Mouse (Mus musculus) kidney, adult 11 months (tissue): ENCODE data around the gene Gria1.

Experiments
- DNase-seq: peaks from one replicate; pipeline ENCODE4 v3.0.0; 2022

Gene Gria1

GRCm38 (mm10) chr11:57306892-57307291, 295.7 kb downstream of the Gria1 start:
- no peak for DNase-seq

GRCm38 (mm10) chr11:57317063-57317462, 305.9 kb downstream of the Gria1 start:
- DNase-seq, result no peak

GRCm38 (mm10) chr11:57317478-57317877, 306.3 kb downstream of the Gria1 start:
- DNase-seq, result no peak

DNA sequence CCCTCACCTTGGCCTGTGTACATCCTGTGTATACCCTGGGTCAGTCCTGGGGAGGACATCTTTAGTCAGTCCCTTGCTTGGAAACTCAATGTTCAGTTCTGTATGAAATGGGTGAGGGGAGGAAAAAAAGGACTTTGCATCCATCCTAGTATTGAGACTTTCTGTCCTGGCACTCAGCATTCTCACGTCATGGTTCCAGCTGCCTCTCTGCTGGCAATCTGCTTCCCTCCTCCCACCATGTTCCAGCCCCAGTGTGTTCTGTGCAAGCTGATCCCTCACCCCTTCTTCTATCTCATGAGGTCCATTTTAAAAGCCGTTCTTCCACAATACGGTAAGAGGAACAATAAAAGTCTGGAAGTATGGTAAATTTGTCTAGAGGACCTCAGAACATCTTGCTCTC, 308.2 kb downstream of the Gria1 start:
- no peak for DNase-seq

- no peak for DNase-seq
Measured at GRCm38 (mm10) chr11:57324099-57324498, 312.9 kb downstream of the Gria1 start.
